Mouse (Mus musculus) hindbrain, embryonic 12.5 days (tissue): ENCODE measurements around the gene Kctd6. TPM values are rescaled to one million over a fixed set of nuclear protein-coding genes. Genes with fewer than 3 reads are reported as not detected.

ENCODE experiments used
- ATAC-seq: fragments of 200-750 bp; cut with Nextera tagmentation; 2 replicates; pipeline ENCODE4 v1.8.0; 2017; ENCODE audit warnings: moderate TSS enrichment; ENCODE audit not compliant: low FRiP score
- H3K27ac ChIP-seq: fragments of 300-500 bp; sonication (generic); 2 replicates; pipeline ENCODE4 v1.5.1; 2016; ENCODE audit warnings: mild to moderate bottlenecking
- H3K27me3 ChIP-seq: fragments of 300-500 bp; sonication (generic); 2 replicates; pipeline ENCODE4 v1.6.1; 2016; ENCODE audit warnings: mild to moderate bottlenecking
- H3K36me3 ChIP-seq: fragments of 300-500 bp; sonication (generic); 2 replicates; pipeline ENCODE4 v1.6.1; 2016; ENCODE audit warnings: mild to moderate bottlenecking
- H3K4me1 ChIP-seq: fragments of 300-500 bp; sonication (generic); 2 replicates; pipeline ENCODE4 v1.6.1; 2016
- H3K4me2 ChIP-seq: fragments of 300-500 bp; sonication (generic); replicated peaks from 2 replicates; pipeline ENCODE4 v1.6.1; 2016; ENCODE audit warnings: mild to moderate bottlenecking
- H3K4me3 ChIP-seq: fragments of 300-500 bp; sonication (generic); 2 replicates; pipeline ENCODE4 v1.5.1; 2016; ENCODE audit warnings: mild to moderate bottlenecking
- H3K9ac ChIP-seq: fragments of 300-500 bp; sonication (generic); 2 replicates; pipeline ENCODE4 v1.6.1; 2016; ENCODE audit warnings: mild to moderate bottlenecking, moderate library complexity
- H3K9me3 ChIP-seq: fragments of 300-500 bp; sonication (generic); replicated peaks from 2 replicates; pipeline ENCODE4 v1.6.1; 2016; ENCODE audit warnings: mild to moderate bottlenecking
- WGBS: fragments of 180-500 bp; shearing (Covaris S2); methylation state at CpG from one replicate; pipeline ENCODE4 v1.1.7; 2016; 5-methylcytosine and 5-hydroxymethylcytosine counted together
- polyA plus RNA-seq: library from polyadenylated mRNA; unstranded; fragments of >200 nt; fragmentation: Nextera tagmentation; extraction: Ambion mirVana; gene quantifications from 2 replicates; pipeline ENCODE4 v1.2.1, GENCODE M21; 2016

Gene Kctd6
- polyA plus RNA-seq, 1 experiment from 2014 or later, result 16.0 TPM

- Histone ChIP-seq H3K4me2 (no peak overlapping the region), H3K4me3 (no peak overlapping the region), H3K36me3 (peaks cover 7% of the 10 kb centered on the region), H3K9ac (no peak overlapping the region), H3K4me1 (peaks cover 25% of the 10 kb centered on the region), H3K27me3 (peaks cover 25% of the 10 kb centered on the region), H3K27ac (no peak overlapping the region), H3K9me3 (no peaks in the 10 kb centered on the region)
- no peak for ATAC-seq
- WGBS, result 31% methylated on average over 7 of the region's 7 CpGs
These were observed 4.3 kb downstream of the Kctd6 start for GRCm38 (mm10) chr14:8218238-8218637.

- H3K36me3 ChIP-seq, result peaks cover 7% of the 10 kb centered on the region
- H3K27ac ChIP-seq, result peak overlapping the region; percentile 1; the same call in 1 of the 2 replicates
- no peak overlapping the region for H3K4me3 ChIP-seq
- H3K9me3 ChIP-seq, result no peaks in the 10 kb centered on the region
- no peak overlapping the region for H3K9ac ChIP-seq
- H3K4me1 ChIP-seq, result peaks cover 25% of the 10 kb centered on the region
- no peak for ATAC-seq
- WGBS, result 4% methylated on average over 10 of the region's 10 CpGs
- H3K4me2 ChIP-seq, result 0 out of 2 replicates have a peak overlapping the region, but pooled peaks have one; percentile 9
- peaks cover 25% of the 10 kb centered on the region for H3K27me3 ChIP-seq
These were observed 4.9 kb downstream of the Kctd6 start for GRCm38 (mm10) chr14:8218730-8219380.

GRCm38 (mm10) chr14:8219876-8220275 is 5.9 kb downstream of the Kctd6 start:
- no peak for ATAC-seq
- WGBS, result 35% methylated on average over 11 of the region's 11 CpGs
- H3K9ac ChIP-seq, result no peak overlapping the region
- peaks cover 7% of the 10 kb centered on the region for H3K36me3 ChIP-seq
- H3K9me3 ChIP-seq, result no peaks in the 10 kb centered on the region
- peaks cover 21% of the 10 kb centered on the region for H3K4me1 ChIP-seq
- H3K27ac ChIP-seq, result no peak overlapping the region
- no peak overlapping the region for H3K4me2 ChIP-seq
- H3K4me3 ChIP-seq, result no peak overlapping the region
- peaks cover 23% of the 10 kb centered on the region for H3K27me3 ChIP-seq

DNA sequence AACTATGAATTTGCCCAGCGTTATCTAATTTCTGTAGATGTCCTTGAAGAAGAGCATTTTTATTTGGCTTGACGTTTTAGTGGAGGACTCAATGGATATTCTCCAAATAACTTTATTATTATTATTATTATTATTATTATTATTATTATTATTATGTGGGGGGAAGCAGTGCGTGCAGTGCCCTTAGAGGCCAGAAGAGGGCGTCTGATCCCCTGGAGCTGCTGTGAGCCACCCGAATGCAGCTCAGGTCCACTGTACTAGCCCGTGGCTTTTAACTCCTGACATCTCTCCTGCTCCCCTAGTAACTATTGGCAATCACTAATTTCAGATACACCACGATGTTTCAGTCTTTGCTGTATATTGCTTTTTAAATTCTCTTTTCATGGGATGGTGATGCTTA is 6.4 kb downstream of the Kctd6 start:
- Histone ChIP-seq H3K4me1 (peaks cover 17% of the 10 kb centered on the region), H3K4me3 (no peak overlapping the region), H3K27ac (no peak overlapping the region), H3K27me3 (peaks cover 19% of the 10 kb centered on the region), H3K9ac (no peak overlapping the region), H3K4me2 (no peak overlapping the region), H3K9me3 (no peaks in the 10 kb centered on the region), H3K36me3 (peaks cover 7% of the 10 kb centered on the region)
- no peak for ATAC-seq
- 57% methylated on average over 7 of the region's 7 CpGs for WGBS

DNA sequence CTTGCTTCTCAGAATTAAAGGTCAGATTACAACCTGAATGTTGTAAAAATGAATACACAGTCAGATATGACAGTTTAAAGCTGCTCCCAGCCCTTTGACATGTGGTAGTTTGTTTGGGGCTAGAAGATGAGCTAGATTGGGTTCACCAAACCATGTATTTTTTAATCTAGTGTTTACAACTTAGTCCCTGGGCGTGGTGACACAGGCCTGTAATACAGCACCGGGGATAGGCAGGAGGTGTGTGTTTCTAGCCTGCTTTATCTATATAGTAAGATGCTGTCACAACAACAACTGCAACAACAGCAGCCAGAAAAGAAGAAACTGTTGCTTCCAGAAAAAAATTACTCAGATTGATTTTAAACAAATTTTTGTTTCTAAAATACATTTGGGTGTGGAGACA is 7.0 kb downstream of the Kctd6 start:
- WGBS, result 97% methylated on average over 2 of the region's 2 CpGs

GRCm38 (mm10) chr14:8222561-8222960 is 8.6 kb downstream of the Kctd6 start:
- H3K4me3 ChIP-seq, result no peak overlapping the region
- H3K27ac ChIP-seq, result no peak overlapping the region
- H3K4me2 ChIP-seq, result no peak overlapping the region
- H3K4me1 ChIP-seq, result peaks cover 10% of the 10 kb centered on the region
- no peak for ATAC-seq
- no peaks in the 10 kb centered on the region for H3K9me3 ChIP-seq
- no peak overlapping the region for H3K9ac ChIP-seq
- H3K27me3 ChIP-seq, result peaks cover 3% of the 10 kb centered on the region; the same call in 1 of the 2 replicates
- whole genome bisulfite sequencing, result 96% methylated on average over 16 of the region's 16 CpGs
- peaks cover 7% of the 10 kb centered on the region for H3K36me3 ChIP-seq

More for the DNA sequence above, 7.0 kb downstream of the Kctd6 start:
- no peak overlapping the region for H3K4me2 ChIP-seq
- H3K9ac ChIP-seq, result no peak overlapping the region
- ATAC-seq, result no peak
- H3K36me3 ChIP-seq, result peaks cover 7% of the 10 kb centered on the region
- no peak overlapping the region for H3K27ac ChIP-seq
- H3K4me1 ChIP-seq, result peaks cover 11% of the 10 kb centered on the region
- no peaks in the 10 kb centered on the region for H3K9me3 ChIP-seq
- no peak overlapping the region for H3K4me3 ChIP-seq
- H3K27me3 ChIP-seq, result peaks cover 15% of the 10 kb centered on the region

- Histone ChIP-seq H3K4me1 (peaks cover 5% of the 10 kb centered on the region), H3K9ac (no peak overlapping the region), H3K4me2 (no peak overlapping the region), H3K9me3 (no peaks in the 10 kb centered on the region), H3K36me3 (peaks cover 7% of the 10 kb centered on the region), H3K4me3 (no peak overlapping the region), H3K27me3 (no peaks in the 10 kb centered on the region), H3K27ac (no peak overlapping the region)
- no peak for ATAC-seq
- 87% methylated on average over 10 of the region's 10 CpGs for WGBS
These were observed 9.8 kb downstream of the Kctd6 start for GRCm38 (mm10) chr14:8223506-8224293.

GRCm38 (mm10) chr14:8224805-8225204 is 10.9 kb downstream of the Kctd6 start:
- ATAC-seq, result no peak

GRCm38 (mm10) chr14:8229367-8230019 is 15.6 kb downstream of the Kctd6 start:
- no peak overlapping the region for H3K9ac ChIP-seq
- H3K4me1 ChIP-seq, result no peaks in the 10 kb centered on the region
- H3K4me3 ChIP-seq, result no peak overlapping the region
- no peak overlapping the region for H3K4me2 ChIP-seq
- H3K27ac ChIP-seq, result no peak overlapping the region
- no peaks in the 10 kb centered on the region for H3K9me3 ChIP-seq
- no peaks in the 10 kb centered on the region for H3K36me3 ChIP-seq
- H3K27me3 ChIP-seq, result no peaks in the 10 kb centered on the region
- ATAC-seq, result no peak
- 84% methylated on average over 9 of the region's 9 CpGs for WGBS

More at GRCm38 (mm10) chr14:8224805-8225204, 10.9 kb downstream of the Kctd6 start:
- 87% methylated on average over 2 of the region's 2 CpGs for WGBS
- Histone ChIP-seq H3K27ac (no peak overlapping the region), H3K27me3 (no peaks in the 10 kb centered on the region), H3K9me3 (no peaks in the 10 kb centered on the region), H3K4me2 (no peak overlapping the region), H3K4me3 (no peak overlapping the region), H3K36me3 (peaks cover 7% of the 10 kb centered on the region), H3K9ac (no peak overlapping the region), H3K4me1 (no peaks in the 10 kb centered on the region)

- Histone ChIP-seq H3K36me3 (no peaks in the 10 kb centered on the region), H3K27ac (no peak overlapping the region), H3K4me1 (no peaks in the 10 kb centered on the region), H3K4me3 (no peak overlapping the region), H3K9ac (no peak overlapping the region), H3K27me3 (no peaks in the 10 kb centered on the region), H3K9me3 (no peaks in the 10 kb centered on the region), H3K4me2 (no peak overlapping the region)
- ATAC-seq, result no peak
- 82% methylated on average over 6 of the region's 6 CpGs for WGBS
These were observed 18.4 kb downstream of the Kctd6 start for GRCm38 (mm10) chr14:8232155-8232910.

DNA sequence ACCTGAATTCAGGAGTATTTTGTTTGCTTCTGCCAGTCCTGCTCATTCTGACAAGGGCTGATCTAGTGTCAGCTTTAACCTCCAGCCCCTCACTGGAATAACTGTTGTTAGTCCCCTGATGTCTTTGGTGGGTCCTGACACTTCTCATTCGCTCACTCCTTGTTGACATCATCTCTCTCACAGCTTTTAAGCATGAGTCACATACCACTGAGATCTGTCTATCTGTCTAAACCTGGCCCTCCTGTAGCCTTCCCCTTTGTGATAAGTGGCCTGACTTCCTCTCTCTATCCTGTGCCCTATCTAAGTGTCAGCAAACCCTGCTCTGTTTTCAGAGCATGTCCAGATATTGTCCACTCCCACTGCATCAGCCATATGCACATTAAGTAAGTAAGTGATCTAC is 19.3 kb downstream of the Kctd6 start:
- 88% methylated on average over 1 of the region's 1 CpGs for WGBS
- Histone ChIP-seq H3K36me3 (no peaks in the 10 kb centered on the region), H3K27ac (no peak overlapping the region), H3K4me1 (no peaks in the 10 kb centered on the region), H3K4me3 (no peak overlapping the region), H3K9me3 (no peaks in the 10 kb centered on the region), H3K4me2 (no peak overlapping the region), H3K9ac (no peak overlapping the region), H3K27me3 (no peaks in the 10 kb centered on the region)
- no peak for ATAC-seq

GRCm38 (mm10) chr14:8241816-8242215 is 27.9 kb downstream of the Kctd6 start:
- H3K4me3 ChIP-seq, result no peak overlapping the region
- no peaks in the 10 kb centered on the region for H3K36me3 ChIP-seq
- H3K27me3 ChIP-seq, result no peaks in the 10 kb centered on the region
- no peaks in the 10 kb centered on the region for H3K4me1 ChIP-seq
- no peak overlapping the region for H3K9ac ChIP-seq
- H3K27ac ChIP-seq, result no peak overlapping the region
- no peak overlapping the region for H3K4me2 ChIP-seq
- no peak for ATAC-seq
- no peaks in the 10 kb centered on the region for H3K9me3 ChIP-seq
